Mouse (Mus musculus) gastrocnemius, postnatal 36 days (tissue): ENCODE measurements at regions not wholly inside any gene's neighbourhood (a gene's known extent, or its start where the extent isn't known, plus 50 kb on each side); places are given as distances from the start of the nearest gene placed in this dataset.

Experiments
- DNase-seq, 2 experiments: peaks; one replicate each; pipeline ENCODE4 v3.0.0; 2022
- intact Hi-C: fragments of 180-260 bp; cut with DNase I; formaldehyde crosslinking; loops from one replicate; pipeline ENCODE4 v1.15.1; 2025

- no peak for DNase-seq
- intact Hi-C loops = no loop called here
Measured at GRCm38 (mm10) chr3:37987007-37987774, 262.9 kb upstream of the Gm5148 start.

GRCm38 (mm10) chr3:37984706-37985105 lies 260.4 kb upstream of the Gm5148 start:
- intact Hi-C loops = no loop called here
- DNase-seq = no peak

GRCm38 (mm10) chr3:37981481-37982180 lies 257.3 kb upstream of the Gm5148 start:
- DNase-seq = no peak
- intact Hi-C loops = no loop called here

- intact Hi-C loops = loop anchor here (10.0 kb wide), 1 partner anchor 215 kb away; no protein-coding TSS in a partner anchor
- DNase-seq = no peak
Measured at GRCm38 (mm10) chr3:37979871-37980270, 255.6 kb upstream of the Gm5148 start.

- intact Hi-C loops = loop anchor here (10.0 kb wide), 1 partner anchor 216 kb away; no protein-coding TSS in a partner anchor
- DNase-seq = peak; percentile 86 to 89
Measured at GRCm38 (mm10) chr3:37978481-37978880, 254.2 kb upstream of the Gm5148 start.

GRCm38 (mm10) chr3:37977453-37977852 lies 253.2 kb upstream of the Gm5148 start:
- intact Hi-C loops = loop anchor here (10.0 kb wide), 1 partner anchor 217 kb away; no protein-coding TSS in a partner anchor
- DNase-seq = no peak

- intact Hi-C loops = loop anchor here (10.0 kb wide), 1 partner anchor 218 kb away; no protein-coding TSS in a partner anchor
- peak; percentile 80 to 85 for DNase-seq
Measured at GRCm38 (mm10) chr3:37976566-37976965, 252.3 kb upstream of the Gm5148 start.

GRCm38 (mm10) chr3:37975194-37975756 lies 251.0 kb upstream of the Gm5148 start:
- no peak for DNase-seq
- intact Hi-C loops = loop anchor here (10.0 kb wide), 1 partner anchor 220 kb away; no protein-coding TSS in a partner anchor

- intact Hi-C loops = loop anchor here (10.0 kb wide), 1 partner anchor 222 kb away; no protein-coding TSS in a partner anchor
- no peak for DNase-seq
Measured at GRCm38 (mm10) chr3:37972931-37973330, 248.6 kb upstream of the Gm5148 start.

- no peak for DNase-seq
- intact Hi-C loops = loop anchor here (10.0 kb wide), 1 partner anchor 224 kb away; no protein-coding TSS in a partner anchor
Measured at GRCm38 (mm10) chr3:37971240-37971639, 246.9 kb upstream of the Gm5148 start.

- intact Hi-C loops = no loop called here
- DNase-seq = no peak
Measured at GRCm38 (mm10) chr3:37968654-37969053, 244.4 kb upstream of the Gm5148 start.

GRCm38 (mm10) chr3:37965221-37965620 lies 240.9 kb upstream of the Gm5148 start:
- intact Hi-C loops = no loop called here
- DNase-seq = no peak

GRCm38 (mm10) chr3:37964083-37964482 lies 239.8 kb upstream of the Gm5148 start:
- no peak for DNase-seq
- intact Hi-C loops = no loop called here

GRCm38 (mm10) chr3:37962811-37963210 lies 238.5 kb upstream of the Gm5148 start:
- no peak for DNase-seq
- intact Hi-C loops = no loop called here

- intact Hi-C loops = no loop called here
- DNase-seq = no peak
Measured at GRCm38 (mm10) chr3:37962043-37962810, 237.9 kb upstream of the Gm5148 start.

GRCm38 (mm10) chr3:37958361-37958978 lies 234.2 kb upstream of the Gm5148 start:
- intact Hi-C loops = no loop called here
- no peak for DNase-seq

- intact Hi-C loops = no loop called here
- no peak for DNase-seq
Measured at GRCm38 (mm10) chr3:37956543-37956942, 232.3 kb upstream of the Gm5148 start.

- peak in 1 of 2 experiments; percentile 25 for DNase-seq
- intact Hi-C loops = loop anchor here (2.0 kb wide), 1 partner anchor 312 kb away; no protein-coding TSS in a partner anchor
Measured at GRCm38 (mm10) chr3:37952891-37953290, 228.6 kb upstream of the Gm5148 start.

- DNase-seq = no peak
Measured at GRCm38 (mm10) chr3:37952251-37952650, 228.0 kb upstream of the Gm5148 start.

GRCm38 (mm10) chr3:37943661-37944060 lies 219.4 kb upstream of the Gm5148 start:
- DNase-seq = no peak
- intact Hi-C loops = no loop called here

More at GRCm38 (mm10) chr3:37952251-37952650, 228.0 kb upstream of the Gm5148 start:
- intact Hi-C loops = loop anchor here (2.0 kb wide), 1 partner anchor 311 kb away; no protein-coding TSS in a partner anchor
